Mouse (Mus musculus) midbrain, embryonic 13.5 days (tissue): ENCODE measurements at regions not wholly inside any gene's neighbourhood (a gene's known extent, or its start where the extent isn't known, plus 50 kb on each side); places are given as distances from the start of the nearest gene placed in this dataset.
A peak's percentile ranks its signal among the peaks of the same experiment; 100 is the strongest.

Experiments
- ATAC-seq: fragments of 200-750 bp; cut with Nextera tagmentation; 2 replicates; pipeline ENCODE4 v1.8.0; 2017; ENCODE audit warnings: mild to moderate bottlenecking, moderate TSS enrichment, moderate library complexity
- H3K27ac ChIP-seq: fragments of 300-500 bp; sonication (generic); 2 replicates; pipeline ENCODE4 v1.5.1; 2015; ENCODE audit warnings: inconsistent platforms, mild to moderate bottlenecking, moderate library complexity
- H3K27me3 ChIP-seq: fragments of 300-500 bp; sonication (generic); 2 replicates; pipeline ENCODE4 v1.6.1; 2015; ENCODE audit warnings: mild to moderate bottlenecking, inconsistent platforms
- H3K36me3 ChIP-seq: fragments of 300-500 bp; sonication (generic); 2 replicates; pipeline ENCODE4 v1.6.1; 2015; ENCODE audit warnings: mild to moderate bottlenecking, inconsistent platforms
- H3K4me1 ChIP-seq: fragments of 300-500 bp; sonication (generic); replicated peaks from 2 replicates; pipeline ENCODE4 v1.6.1; 2015; ENCODE audit warnings: inconsistent platforms
- H3K4me2 ChIP-seq: fragments of 300-500 bp; sonication (generic); replicated peaks from 2 replicates; pipeline ENCODE4 v1.6.1; 2015; ENCODE audit warnings: moderate library complexity, mild to moderate bottlenecking, inconsistent platforms
- H3K4me3 ChIP-seq: fragments of 300-500 bp; sonication (generic); replicated peaks from 2 replicates; pipeline ENCODE4 v1.5.1; 2015; ENCODE audit warnings: mild to moderate bottlenecking, inconsistent platforms
- H3K9ac ChIP-seq: fragments of 300-500 bp; sonication (generic); replicated peaks from 2 replicates; pipeline ENCODE4 v1.6.1; 2015; ENCODE audit warnings: mild to moderate bottlenecking, inconsistent platforms
- H3K9me3 ChIP-seq: fragments of 300-500 bp; sonication (generic); 2 replicates; pipeline ENCODE4 v1.6.1; 2016; ENCODE audit warnings: mild to moderate bottlenecking, inconsistent platforms
- WGBS: fragments of 180-500 bp; shearing (Covaris S2); methylation state at CpG from one replicate; pipeline ENCODE4 v1.1.7; 2015; 5-methylcytosine and 5-hydroxymethylcytosine counted together

DNA sequence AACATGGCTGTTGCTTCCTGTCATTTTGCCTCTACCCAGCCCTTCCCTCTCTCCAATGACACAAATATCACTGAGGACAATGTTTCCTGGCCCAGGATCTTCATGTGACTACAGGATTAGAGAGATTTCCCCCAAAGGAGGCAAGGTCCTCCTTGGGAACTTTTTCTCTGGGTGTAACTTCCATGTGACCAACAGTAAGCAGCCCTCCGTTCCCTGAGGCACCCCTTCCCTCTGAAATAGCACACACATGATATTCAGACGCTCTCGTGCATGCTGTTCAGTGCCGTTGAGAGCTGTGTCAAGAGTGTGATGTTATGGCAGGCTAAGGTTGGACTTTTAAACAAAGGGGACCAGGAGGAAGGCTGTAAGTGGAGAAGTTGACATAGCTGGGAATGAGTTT is 169.2 kb upstream of the Otx2 start:
- no peaks in the 10 kb centered on the region for H3K9me3 ChIP-seq
- ATAC-seq: no peak
- no peak overlapping the region for H3K4me3 ChIP-seq
- H3K36me3 ChIP-seq: no peaks in the 10 kb centered on the region
- 0 out of 2 replicates have a peak, but pooled peaks cover 4% of the 10 kb centered on the region for H3K4me1 ChIP-seq
- no peak overlapping the region for H3K4me2 ChIP-seq
- H3K27ac ChIP-seq: no peak overlapping the region
- WGBS: 86% methylated on average over 4 of the region's 4 CpGs
- H3K9ac ChIP-seq: no peak overlapping the region
- H3K27me3 ChIP-seq: no peaks in the 10 kb centered on the region

DNA sequence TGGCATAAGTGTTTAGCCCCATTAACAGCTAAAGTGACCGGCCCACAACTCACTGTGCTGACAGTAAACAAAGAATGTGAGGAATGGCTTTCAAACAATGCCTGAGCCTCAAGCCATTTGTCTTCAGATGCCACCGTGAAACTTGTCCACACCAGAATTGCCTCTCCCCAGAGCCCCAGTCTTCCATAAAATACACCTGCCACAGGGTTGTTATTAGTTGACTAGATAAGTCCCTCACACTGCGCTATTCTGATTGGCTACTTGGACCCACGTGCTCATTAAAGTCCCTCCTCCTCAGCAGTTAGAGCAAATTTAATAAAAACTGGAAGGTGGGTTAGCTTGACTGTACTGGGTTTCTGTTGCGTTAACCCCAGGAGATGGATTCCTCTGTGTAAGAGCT is 167.7 kb upstream of the Otx2 start:
- ATAC-seq: no peak
- Histone ChIP-seq H3K4me3 (no peak overlapping the region), H3K27me3 (no peaks in the 10 kb centered on the region), H3K9me3 (no peaks in the 10 kb centered on the region), H3K4me1 (peaks cover 8% of the 10 kb centered on the region; the same call in 1 of the 2 replicates), H3K9ac (no peak overlapping the region), H3K27ac (no peak overlapping the region), H3K36me3 (no peaks in the 10 kb centered on the region), H3K4me2 (no peak overlapping the region)
- 60% methylated on average over 5 of the region's 5 CpGs for WGBS

DNA sequence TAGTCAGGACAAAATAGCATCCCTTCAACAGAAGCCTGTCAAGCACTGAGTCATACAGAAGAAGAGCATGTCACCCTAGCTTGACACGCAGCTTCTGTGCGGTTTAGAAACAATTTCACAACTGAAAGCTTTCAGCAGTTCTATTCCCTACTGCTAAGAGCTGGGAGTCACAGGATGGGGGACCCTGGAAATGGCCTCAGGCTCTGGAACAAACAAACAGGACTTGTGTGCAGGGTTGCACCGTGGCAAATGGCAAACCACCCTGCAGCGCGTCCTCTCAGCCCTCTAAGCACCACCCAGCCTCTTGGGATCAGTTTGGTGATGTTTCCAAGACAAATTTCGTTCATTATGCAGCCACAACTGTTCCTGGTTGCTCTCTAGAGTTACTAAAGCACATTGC is 163.6 kb upstream of the Otx2 start:
- Histone ChIP-seq H3K27me3 (no peaks in the 10 kb centered on the region), H3K4me2 (no peak overlapping the region), H3K9ac (no peak overlapping the region), H3K9me3 (no peaks in the 10 kb centered on the region), H3K36me3 (no peaks in the 10 kb centered on the region), H3K4me1 (peaks cover 13% of the 10 kb centered on the region), H3K27ac (no peak overlapping the region), H3K4me3 (no peak overlapping the region)
- 74% methylated on average over 6 of the region's 6 CpGs for WGBS
- ATAC-seq: no peak

DNA sequence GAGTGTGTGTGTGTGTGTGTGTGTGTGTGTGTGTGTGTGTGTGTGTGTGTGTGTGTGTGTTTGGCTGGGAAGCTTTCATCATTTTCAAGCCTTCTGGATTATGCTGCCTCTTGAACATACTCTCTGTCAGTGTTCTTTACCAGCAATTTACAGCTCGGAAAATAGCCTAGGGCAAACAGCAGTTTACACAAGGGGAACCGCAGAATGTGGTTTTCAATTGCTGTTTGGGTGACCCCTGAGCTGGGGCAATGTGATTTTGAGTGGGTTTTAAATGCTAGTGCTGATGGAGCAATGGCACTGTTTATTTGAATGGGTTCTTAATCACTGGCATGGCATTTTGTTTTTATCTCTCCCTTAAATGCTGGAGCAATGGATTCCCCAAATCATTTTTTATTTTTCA is 162.5 kb upstream of the Otx2 start:
- 47% methylated on average over 2 of the region's 2 CpGs for WGBS
- peaks cover 13% of the 10 kb centered on the region for H3K4me1 ChIP-seq
- H3K9ac ChIP-seq: no peak overlapping the region
- H3K27ac ChIP-seq: no peak overlapping the region
- no peaks in the 10 kb centered on the region for H3K27me3 ChIP-seq
- H3K9me3 ChIP-seq: no peaks in the 10 kb centered on the region
- no peaks in the 10 kb centered on the region for H3K36me3 ChIP-seq
- H3K4me3 ChIP-seq: no peak overlapping the region
- ATAC-seq: no peak
- H3K4me2 ChIP-seq: no peak overlapping the region

DNA sequence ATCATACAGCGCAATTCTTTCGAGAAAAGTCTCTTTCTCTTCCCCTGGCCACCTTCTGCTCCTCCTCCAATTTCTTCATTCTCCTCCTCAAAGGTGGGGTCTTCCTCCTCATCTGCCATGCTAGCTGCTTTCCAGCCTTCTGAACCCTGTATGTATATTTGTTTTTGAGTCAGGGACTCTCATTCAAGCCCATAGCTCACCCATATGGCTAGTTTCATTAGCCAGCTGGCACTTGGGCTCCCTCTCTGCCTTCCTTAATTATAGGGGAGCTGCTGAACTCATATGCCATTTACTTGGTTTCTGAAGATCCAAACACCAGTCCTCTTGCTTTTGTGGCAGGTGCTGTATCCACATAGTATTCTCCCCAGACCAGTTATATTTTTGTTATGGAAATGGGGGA is 160.8 kb upstream of the Otx2 start:
- H3K9ac ChIP-seq: no peak overlapping the region
- H3K4me3 ChIP-seq: no peak overlapping the region
- ATAC-seq: no peak
- peaks cover 13% of the 10 kb centered on the region for H3K4me1 ChIP-seq
- no peak overlapping the region for H3K4me2 ChIP-seq
- H3K36me3 ChIP-seq: no peaks in the 10 kb centered on the region
- 94% methylated on average over 2 of the region's 2 CpGs for WGBS
- H3K27ac ChIP-seq: no peak overlapping the region
- no peaks in the 10 kb centered on the region for H3K9me3 ChIP-seq
- no peaks in the 10 kb centered on the region for H3K27me3 ChIP-seq

DNA sequence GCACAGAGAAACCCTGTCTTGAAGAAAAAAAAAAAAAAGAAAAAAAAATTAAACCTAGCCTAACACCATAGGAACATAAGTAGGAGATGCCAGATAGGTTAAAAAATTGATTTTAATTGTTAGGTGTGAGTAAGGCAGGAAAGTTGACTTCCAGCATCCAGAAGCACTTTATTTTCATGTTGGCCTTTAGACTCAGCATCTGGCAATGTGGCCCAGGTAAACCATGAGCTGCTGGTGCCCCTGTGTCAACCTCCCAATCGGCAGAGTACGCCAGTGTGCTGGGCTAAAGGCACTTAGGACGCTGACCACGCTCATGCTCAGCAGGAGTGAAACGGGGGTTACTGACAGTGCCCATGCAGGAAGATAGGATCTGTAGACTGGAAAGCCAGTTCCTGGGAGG is 152.8 kb upstream of the Otx2 start:
- 60% methylated on average over 5 of the region's 5 CpGs for WGBS

DNA sequence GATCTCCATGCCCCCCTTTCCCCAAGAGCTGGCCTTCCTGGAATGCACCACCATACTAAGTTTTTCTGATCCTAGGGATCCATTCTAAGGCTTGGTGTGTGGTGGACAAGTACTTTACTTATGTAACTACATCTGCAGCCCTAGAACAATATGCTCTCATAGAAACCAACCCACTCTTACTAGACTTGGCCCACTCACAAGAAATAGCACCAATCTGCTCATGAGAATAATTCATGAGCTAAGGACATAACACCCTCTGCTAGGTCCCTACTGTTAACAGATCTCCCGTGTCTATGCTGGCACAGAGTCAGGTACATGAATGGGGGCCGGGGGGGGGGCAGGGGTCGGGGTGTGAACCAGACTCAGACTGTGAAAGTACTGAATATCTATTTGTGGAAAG is 150.8 kb upstream of the Otx2 start:
- no peak overlapping the region for H3K4me3 ChIP-seq
- H3K9ac ChIP-seq: no peak overlapping the region
- H3K4me1 ChIP-seq: peaks cover 6% of the 10 kb centered on the region
- H3K9me3 ChIP-seq: no peaks in the 10 kb centered on the region
- no peaks in the 10 kb centered on the region for H3K36me3 ChIP-seq
- WGBS: 70% methylated on average over 3 of the region's 3 CpGs
- H3K4me2 ChIP-seq: no peak overlapping the region
- 0 out of 2 replicates have a peak, but pooled peaks cover 2% of the 10 kb centered on the region for H3K27me3 ChIP-seq
- ATAC-seq: no peak
- no peak overlapping the region for H3K27ac ChIP-seq

More for the DNA sequence above, 152.8 kb upstream of the Otx2 start:
- Histone ChIP-seq H3K4me1 (peaks cover 6% of the 10 kb centered on the region), H3K9ac (no peak overlapping the region), H3K27ac (no peak overlapping the region), H3K4me3 (no peak overlapping the region), H3K27me3 (no peaks in the 10 kb centered on the region), H3K36me3 (no peaks in the 10 kb centered on the region), H3K9me3 (no peaks in the 10 kb centered on the region), H3K4me2 (no peak overlapping the region)
- ATAC-seq: no peak

DNA sequence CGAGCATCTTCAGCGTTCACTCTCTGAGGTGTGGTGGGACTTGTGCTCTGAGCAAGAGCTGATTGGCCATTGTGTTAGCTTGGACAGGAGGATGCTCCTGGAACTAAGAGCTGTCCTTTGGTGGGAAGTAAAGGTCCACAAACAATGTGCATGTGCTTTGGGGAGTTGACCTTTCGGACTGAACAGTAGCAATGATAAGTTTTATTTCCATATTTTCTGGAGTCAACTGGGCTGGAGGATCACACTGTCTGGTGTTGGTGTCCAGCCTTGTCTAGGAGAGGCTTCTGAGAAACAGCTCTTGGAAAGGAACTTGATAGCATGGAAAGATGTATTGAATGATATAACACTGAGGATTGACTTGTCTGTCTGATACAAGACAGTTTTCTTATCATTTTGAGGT is 142.3 kb upstream of the Otx2 start:
- 63% methylated on average over 3 of the region's 3 CpGs for WGBS
- Histone ChIP-seq H3K27ac (0 out of 2 replicates have a peak overlapping the region, but pooled peaks have one; percentile 51), H3K4me1 (peaks cover 25% of the 10 kb centered on the region), H3K4me3 (no peak overlapping the region), H3K27me3 (0 out of 2 replicates have a peak, but pooled peaks cover 5% of the 10 kb centered on the region), H3K9ac (no peak overlapping the region), H3K36me3 (no peaks in the 10 kb centered on the region), H3K4me2 (no peak overlapping the region), H3K9me3 (no peaks in the 10 kb centered on the region)
- ATAC-seq: no peak

DNA sequence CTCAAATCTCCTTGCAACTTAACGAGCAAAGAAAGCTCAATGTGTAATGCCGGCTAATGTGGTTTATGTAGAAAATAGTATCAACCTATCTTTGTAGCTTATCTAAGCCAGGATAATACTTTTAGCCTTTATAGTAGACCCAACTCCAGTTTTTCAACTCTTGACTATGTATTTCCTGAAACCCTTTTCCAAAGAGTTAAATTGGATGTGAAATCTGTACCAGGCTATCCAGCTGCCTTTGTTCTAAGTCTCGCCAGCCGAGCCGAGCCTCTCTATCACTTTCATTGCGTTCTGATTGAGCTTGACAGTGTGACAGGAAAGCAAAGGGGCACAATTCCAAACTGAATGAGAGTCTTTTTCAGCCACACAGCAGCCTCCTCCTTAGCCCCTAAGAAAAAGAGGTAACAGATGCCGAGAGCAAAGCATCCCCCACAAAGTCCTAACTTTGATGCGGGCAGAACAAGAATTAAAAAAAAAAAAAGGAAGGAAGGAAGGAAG is 141.7 kb upstream of the Otx2 start:
- no peak overlapping the region for H3K4me2 ChIP-seq
- peak overlapping the region; percentile 10; the same call in 1 of the 2 replicates for H3K27ac ChIP-seq
- H3K4me3 ChIP-seq: no peak overlapping the region
- H3K9me3 ChIP-seq: no peaks in the 10 kb centered on the region
- peak; percentile 80 for ATAC-seq
- H3K27me3 ChIP-seq: 0 out of 2 replicates have a peak, but pooled peaks cover 5% of the 10 kb centered on the region
- no peak overlapping the region for H3K9ac ChIP-seq
- 10% methylated on average over 8 of the region's 8 CpGs for WGBS
- H3K36me3 ChIP-seq: no peaks in the 10 kb centered on the region
- H3K4me1 ChIP-seq: peaks cover 25% of the 10 kb centered on the region

DNA sequence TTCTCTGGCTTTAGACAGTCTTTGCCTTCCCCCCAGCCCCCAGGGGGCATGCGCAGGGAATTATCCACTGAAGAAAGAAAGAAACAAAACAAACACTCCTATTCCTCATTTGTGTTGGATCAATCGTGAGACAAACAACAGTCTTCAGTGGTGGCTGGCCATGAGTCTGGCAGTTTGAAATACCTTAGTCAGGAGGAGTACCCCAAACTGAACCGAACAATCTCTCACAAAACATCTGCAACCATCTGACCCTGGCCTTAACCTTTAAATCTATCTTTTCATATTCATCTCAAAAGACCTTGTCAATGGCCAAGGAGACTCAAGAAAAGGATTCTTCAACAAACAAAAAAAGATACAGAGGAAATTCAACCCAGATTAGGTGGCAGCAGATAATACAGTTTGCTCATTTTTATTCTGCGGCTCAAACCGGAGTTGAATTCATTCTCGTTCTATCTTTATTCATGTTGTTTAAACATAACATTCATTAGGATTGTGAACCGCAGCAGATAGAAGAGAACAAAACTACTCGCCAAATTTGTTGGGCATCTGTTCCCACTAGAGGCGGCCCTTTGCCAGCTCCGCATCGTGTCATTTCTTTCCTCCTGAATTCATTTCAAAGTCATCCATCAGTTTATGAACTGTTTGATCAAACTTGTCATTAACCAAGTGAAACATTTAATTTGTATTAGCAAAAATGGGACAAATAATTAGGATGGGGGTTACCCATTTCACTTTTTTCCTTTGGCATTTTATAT is 139.3 kb upstream of the Otx2 start:
- H3K9me3 ChIP-seq: no peaks in the 10 kb centered on the region
- H3K9ac ChIP-seq: no peak overlapping the region
- no peak overlapping the region for H3K27ac ChIP-seq
- ATAC-seq: no peak
- WGBS: 19% methylated on average over 11 of the region's 11 CpGs
- no peaks in the 10 kb centered on the region for H3K36me3 ChIP-seq
- no peak overlapping the region for H3K4me3 ChIP-seq
- H3K4me2 ChIP-seq: no peak overlapping the region
- peaks cover 29% of the 10 kb centered on the region for H3K4me1 ChIP-seq
- H3K27me3 ChIP-seq: no peaks in the 10 kb centered on the region

DNA sequence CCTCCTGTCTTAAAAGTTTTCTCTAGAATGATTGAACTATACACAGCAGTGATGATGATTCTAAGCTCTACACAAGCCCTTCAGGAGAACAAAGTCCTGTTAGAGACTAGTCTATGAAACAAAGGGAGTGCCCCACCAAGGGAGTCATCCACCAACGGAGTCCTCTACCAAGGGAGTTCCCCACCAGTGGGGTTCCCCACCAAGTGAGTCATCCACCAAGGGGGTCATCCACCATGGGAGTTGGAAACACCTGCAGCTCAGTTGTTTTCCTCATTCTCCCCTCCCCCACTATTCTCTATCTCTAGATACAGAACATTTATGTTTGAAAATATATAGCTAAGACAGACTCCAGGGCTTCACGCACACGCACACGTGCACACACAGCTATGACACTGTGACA is 130.5 kb upstream of the Otx2 start:
- Histone ChIP-seq H3K4me1 (peaks cover 31% of the 10 kb centered on the region), H3K4me3 (no peak overlapping the region), H3K27ac (no peak overlapping the region), H3K9ac (no peak overlapping the region), H3K36me3 (no peaks in the 10 kb centered on the region), H3K4me2 (no peak overlapping the region), H3K27me3 (0 out of 2 replicates have a peak, but pooled peaks cover 3% of the 10 kb centered on the region), H3K9me3 (no peaks in the 10 kb centered on the region)
- ATAC-seq: no peak
- 90% methylated on average over 4 of the region's 4 CpGs for WGBS

DNA sequence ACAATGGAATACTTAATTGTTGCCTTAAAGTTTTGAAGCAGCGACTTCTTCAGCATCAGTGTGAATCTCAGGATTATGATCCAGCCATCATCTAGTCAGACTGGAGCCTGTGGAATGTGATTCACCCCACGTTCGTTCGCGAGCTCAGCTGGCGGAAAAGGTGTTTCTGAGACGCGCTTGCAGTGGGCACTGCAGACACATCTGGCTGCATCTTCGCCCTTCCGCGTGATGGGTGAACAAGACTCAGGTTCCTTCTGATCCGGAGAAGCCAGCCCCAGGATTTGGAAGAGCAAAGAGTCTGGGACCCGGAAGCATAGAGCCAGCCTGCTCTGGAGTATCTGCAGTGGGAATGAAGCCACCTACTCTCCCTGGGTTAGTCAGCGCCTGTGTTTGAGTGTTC is 127.7 kb upstream of the Otx2 start:
- Histone ChIP-seq H3K4me1 (peaks cover 27% of the 10 kb centered on the region), H3K36me3 (no peaks in the 10 kb centered on the region), H3K9ac (0 out of 2 replicates have a peak overlapping the region, but pooled peaks have one; percentile 29), H3K4me2 (peak overlapping the region; percentile 44), H3K27ac (0 out of 2 replicates have a peak overlapping the region, but pooled peaks have one; percentile 17), H3K9me3 (no peaks in the 10 kb centered on the region), H3K4me3 (no peak overlapping the region), H3K27me3 (0 out of 2 replicates have a peak, but pooled peaks cover 3% of the 10 kb centered on the region)
- peak; percentile 53 for ATAC-seq
- WGBS: 17% methylated on average over 14 of the region's 14 CpGs
